Mouse (Mus musculus) telencephalon, adult 2 months (tissue): ENCODE data around the gene Hist1h2bk.

Experiments used
- DNase-seq: peaks from one replicate; pipeline ENCODE4 v3.0.0-alpha.2; 2011; ENCODE audit warnings: low read depth, low spot score

Hist1h2bk gene

GRCm38 (mm10) chr13:22014411-22014845 is 21.2 kb upstream of the Hist1h2bk start:
- DNase-seq, result no peak

GRCm38 (mm10) chr13:22015479-22016450 is 19.9 kb upstream of the Hist1h2bk start:
- no peak for DNase-seq

GRCm38 (mm10) chr13:22019934-22020835 is 15.5 kb upstream of the Hist1h2bk start:
- no peak for DNase-seq

- DNase-seq, result no peak
Observed at GRCm38 (mm10) chr13:22020901-22021339, 14.8 kb upstream of the Hist1h2bk start.

GRCm38 (mm10) chr13:22021581-22021980 is 14.1 kb upstream of the Hist1h2bk start:
- DNase-seq, result no peak

GRCm38 (mm10) chr13:22022241-22022640 is 13.4 kb upstream of the Hist1h2bk start:
- no peak for DNase-seq

GRCm38 (mm10) chr13:22026058-22027031 is 9.3 kb upstream of the Hist1h2bk start:
- no peak for DNase-seq

- no peak for DNase-seq
Observed at GRCm38 (mm10) chr13:22028673-22029460, 6.8 kb upstream of the Hist1h2bk start.

- DNase-seq, result no peak
Observed at GRCm38 (mm10) chr13:22029928-22030327, 5.7 kb upstream of the Hist1h2bk start.

- DNase-seq, result no peak
Observed at GRCm38 (mm10) chr13:22030493-22030892, 5.2 kb upstream of the Hist1h2bk start.

- no peak for DNase-seq
Observed at GRCm38 (mm10) chr13:22033741-22034442, 1.8 kb upstream of the Hist1h2bk start.

GRCm38 (mm10) chr13:22034443-22035266 is 1.0 kb upstream of the Hist1h2bk start:
- no peak for DNase-seq

GRCm38 (mm10) chr13:22036149-22036956 is 683 bp downstream of the Hist1h2bk start:
- no peak for DNase-seq

- DNase-seq, result no peak
Observed at GRCm38 (mm10) chr13:22036986-22037385, 1.3 kb downstream of the Hist1h2bk start.

GRCm38 (mm10) chr13:22037415-22037814 is 1.7 kb downstream of the Hist1h2bk start:
- DNase-seq, result no peak

GRCm38 (mm10) chr13:22039364-22039763 is 3.7 kb downstream of the Hist1h2bk start:
- DNase-seq, result no peak

- no peak for DNase-seq
Observed at GRCm38 (mm10) chr13:22039951-22040463, 4.3 kb downstream of the Hist1h2bk start.
